Mouse (Mus musculus) embryonic facial prominence, embryonic 11.5 days (tissue): ENCODE results near the gene Txk. TPM values are rescaled to one million over a fixed set of nuclear protein-coding genes. Genes with fewer than 3 reads are reported as not detected.

Experiments used
- ATAC-seq: fragments of 200-750 bp; cut with Nextera tagmentation; replicated peaks from 2 replicates; pipeline ENCODE4 v1.8.0; 2017; ENCODE audit warnings: low read depth; ENCODE audit not compliant: insufficient number of reproducible peaks, low FRiP score, low TSS enrichment
- DNase-seq: peaks from one replicate; pipeline ENCODE4 v3.0.0-alpha.2; 2015; ENCODE audit warnings: low spot score
- H3K27ac ChIP-seq: fragments of 300-500 bp; sonication (generic); replicated peaks from 2 replicates; pipeline ENCODE4 v1.5.1; 2014; ENCODE audit warnings: mild to moderate bottlenecking, low read depth, low read length, control low read depth
- H3K27me3 ChIP-seq: fragments of 300-500 bp; sonication (generic); 2 replicates; pipeline ENCODE4 v1.6.1; 2014; ENCODE audit warnings: mild to moderate bottlenecking, low read length, moderate library complexity, mixed read lengths; ENCODE audit not compliant: control insufficient read depth, insufficient read depth
- H3K36me3 ChIP-seq: fragments of 300-500 bp; sonication (generic); replicated peaks from 2 replicates; pipeline ENCODE4 v1.6.1; 2014; ENCODE audit warnings: low read depth, mild to moderate bottlenecking, low read length, moderate library complexity, mixed read lengths; ENCODE audit not compliant: control insufficient read depth, insufficient read depth
- H3K4me1 ChIP-seq: fragments of 300-500 bp; sonication (generic); 2 replicates; pipeline ENCODE4 v1.6.1; 2014; ENCODE audit warnings: low read length, mixed read lengths; ENCODE audit not compliant: control insufficient read depth, insufficient read depth
- H3K4me2 ChIP-seq: fragments of 300-500 bp; sonication (generic); 2 replicates; pipeline ENCODE4 v1.6.1; 2014; ENCODE audit warnings: low read depth, mild to moderate bottlenecking, control low read depth, low read length, moderate library complexity
- H3K4me3 ChIP-seq: fragments of 300-500 bp; sonication (generic); 2 replicates; pipeline ENCODE4 v1.5.1; 2014; ENCODE audit warnings: low read depth, low read length, control low read depth
- H3K9ac ChIP-seq: fragments of 300-500 bp; sonication (generic); replicated peaks from 2 replicates; pipeline ENCODE4 v1.6.1; 2014; ENCODE audit warnings: mild to moderate bottlenecking, control low read depth, low read length
- H3K9me3 ChIP-seq: fragments of 300-500 bp; sonication (generic); replicated peaks from 2 replicates; pipeline ENCODE4 v1.6.1; 2016; ENCODE audit warnings: mild to moderate bottlenecking, low read length, inconsistent platforms, mixed read lengths; ENCODE audit not compliant: control insufficient read depth
- WGBS: fragments of 180-500 bp; shearing (Covaris S2); extraction: QIAGEN DNeasy Blood & Tissue Kit; methylation state at CpG from one replicate; pipeline ENCODE4 v1.1.7; 2014; 5-methylcytosine and 5-hydroxymethylcytosine counted together
- polyA plus RNA-seq: library from polyadenylated mRNA; unstranded; fragments of >200 nt; fragmentation: Nextera tagmentation; extraction: Ambion mirVana; gene quantifications from 2 replicates; pipeline ENCODE4 v1.2.1, GENCODE M21; 2014

Txk gene
- polyA plus RNA-seq, 1 experiment from 2014 or later = 0.13 TPM

GRCm38 (mm10) chr5:72783957-72784356 is 31.4 kb upstream of the Txk start:
- H3K4me1 ChIP-seq = no peaks in the 10 kb centered on the region
- no peak overlapping the region for H3K9ac ChIP-seq
- H3K9me3 ChIP-seq = no peaks in the 10 kb centered on the region
- no peak overlapping the region for H3K4me3 ChIP-seq
- H3K27me3 ChIP-seq = no peaks in the 10 kb centered on the region
- no peak overlapping the region for H3K4me2 ChIP-seq
- DNase-seq (no peak), ATAC-seq (no peak)
- no peaks in the 10 kb centered on the region for H3K36me3 ChIP-seq
- H3K27ac ChIP-seq = no peak overlapping the region
- 81% methylated on average over 8 of the region's 8 CpGs for WGBS

DNA sequence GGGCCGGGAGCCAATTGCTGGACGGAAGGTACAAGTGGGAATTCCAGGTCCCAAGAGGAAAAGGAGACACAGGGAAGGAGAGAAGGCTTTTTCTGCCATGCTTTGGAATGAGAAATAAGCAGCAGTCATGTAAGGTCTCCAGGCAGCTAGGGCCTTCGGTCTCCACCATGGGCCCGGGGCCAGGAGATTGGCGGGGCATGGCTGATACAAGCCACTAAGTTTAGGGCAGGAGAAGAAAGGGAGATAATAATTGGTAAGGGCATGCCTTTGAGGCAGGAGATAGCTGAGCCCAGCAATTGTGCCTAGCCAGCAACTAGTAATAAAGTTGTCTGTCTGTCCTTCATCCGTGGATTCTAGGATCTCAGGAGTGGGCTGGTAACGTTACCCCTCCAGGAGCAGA is 30.5 kb upstream of the Txk start:
- Histone ChIP-seq H3K36me3 (no peaks in the 10 kb centered on the region), H3K27ac (no peak overlapping the region), H3K4me1 (no peaks in the 10 kb centered on the region), H3K9ac (no peak overlapping the region), H3K4me3 (no peak overlapping the region), H3K27me3 (no peaks in the 10 kb centered on the region), H3K9me3 (no peaks in the 10 kb centered on the region), H3K4me2 (no peak overlapping the region)
- ATAC-seq = no peak
- WGBS = 92% methylated on average over 7 of the region's 7 CpGs
- no peak for DNase-seq

- DNase-seq (no peak), ATAC-seq (no peak)
- Histone ChIP-seq H3K27me3 (no peaks in the 10 kb centered on the region), H3K27ac (no peak overlapping the region), H3K4me3 (no peak overlapping the region), H3K36me3 (no peaks in the 10 kb centered on the region), H3K9me3 (no peaks in the 10 kb centered on the region), H3K9ac (no peak overlapping the region), H3K4me2 (no peak overlapping the region), H3K4me1 (no peaks in the 10 kb centered on the region)
- WGBS = 87% methylated on average over 11 of the region's 11 CpGs
Measured at GRCm38 (mm10) chr5:72781776-72782175, 29.2 kb upstream of the Txk start.

DNA sequence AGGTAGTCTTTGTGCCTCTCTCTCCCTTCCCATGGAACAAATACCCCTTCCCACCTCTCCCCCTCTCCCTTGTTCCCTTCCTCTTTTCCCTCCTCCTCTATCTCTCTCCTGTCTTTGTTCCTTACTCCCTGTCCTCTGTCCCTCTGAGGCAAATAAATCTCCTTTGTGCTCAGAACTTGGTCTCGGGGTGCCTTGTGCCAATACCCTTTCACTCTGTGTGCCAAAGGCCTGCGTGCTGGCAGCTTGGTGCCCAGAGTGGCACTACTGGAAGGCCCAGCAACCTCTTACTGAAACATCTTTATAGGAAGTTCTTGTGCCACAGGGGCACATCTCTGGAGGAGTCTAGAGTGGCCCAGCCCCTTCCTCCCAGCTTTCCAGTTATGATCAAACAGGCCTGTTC is 24.0 kb upstream of the Txk start:
- DNase-seq (no peak), ATAC-seq (no peak)
- Histone ChIP-seq H3K36me3 (no peaks in the 10 kb centered on the region), H3K4me3 (no peak overlapping the region), H3K27me3 (no peaks in the 10 kb centered on the region), H3K4me2 (no peak overlapping the region), H3K4me1 (no peaks in the 10 kb centered on the region), H3K9ac (no peak overlapping the region), H3K9me3 (no peaks in the 10 kb centered on the region), H3K27ac (no peak overlapping the region)
- WGBS = 86% methylated on average over 2 of the region's 2 CpGs

DNA sequence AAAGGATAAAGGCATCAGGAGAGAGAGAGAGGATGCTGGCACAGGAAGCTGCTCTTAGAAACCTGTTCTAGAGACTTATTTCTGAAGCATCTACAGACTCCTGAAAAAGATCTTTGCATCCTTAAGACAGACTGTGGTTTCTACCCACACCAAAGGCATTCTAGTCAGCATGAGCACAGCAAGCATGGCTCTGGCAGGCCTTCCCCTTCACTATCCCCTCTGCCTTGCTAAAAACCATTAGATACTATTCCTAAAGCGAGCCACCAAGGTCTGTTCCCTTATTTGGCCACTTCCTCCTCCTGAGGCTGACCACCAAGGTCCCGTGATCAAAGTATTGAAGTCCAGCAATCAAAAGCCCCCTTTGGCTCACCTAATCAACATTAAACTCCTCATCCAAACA is 23.6 kb upstream of the Txk start:
- no peaks in the 10 kb centered on the region for H3K36me3 ChIP-seq
- ATAC-seq (no peak), DNase-seq (no peak)
- 80% methylated on average over 2 of the region's 2 CpGs for WGBS
- H3K27me3 ChIP-seq = no peaks in the 10 kb centered on the region
- H3K9ac ChIP-seq = no peak overlapping the region
- H3K4me2 ChIP-seq = no peak overlapping the region
- no peaks in the 10 kb centered on the region for H3K4me1 ChIP-seq
- no peaks in the 10 kb centered on the region for H3K9me3 ChIP-seq
- H3K4me3 ChIP-seq = no peak overlapping the region
- H3K27ac ChIP-seq = no peak overlapping the region

- H3K9me3 ChIP-seq = no peaks in the 10 kb centered on the region
- 65% methylated on average over 6 of the region's 6 CpGs for WGBS
- H3K4me1 ChIP-seq = no peaks in the 10 kb centered on the region
- H3K27ac ChIP-seq = no peak overlapping the region
- DNase-seq (no peak), ATAC-seq (no peak)
- no peaks in the 10 kb centered on the region for H3K27me3 ChIP-seq
- H3K36me3 ChIP-seq = no peaks in the 10 kb centered on the region
- H3K9ac ChIP-seq = no peak overlapping the region
- no peak overlapping the region for H3K4me2 ChIP-seq
- H3K4me3 ChIP-seq = no peak overlapping the region
Measured at GRCm38 (mm10) chr5:72769841-72770240, 17.3 kb upstream of the Txk start.

GRCm38 (mm10) chr5:72763546-72763945 is 11.0 kb upstream of the Txk start:
- no peaks in the 10 kb centered on the region for H3K4me1 ChIP-seq
- H3K9me3 ChIP-seq = no peaks in the 10 kb centered on the region
- H3K27me3 ChIP-seq = no peaks in the 10 kb centered on the region
- no peak overlapping the region for H3K9ac ChIP-seq
- WGBS = 88% methylated on average over 5 of the region's 5 CpGs
- no peak for ATAC-seq
- no peak for DNase-seq
- H3K4me3 ChIP-seq = no peak overlapping the region
- H3K4me2 ChIP-seq = no peak overlapping the region
- no peaks in the 10 kb centered on the region for H3K36me3 ChIP-seq
- no peak overlapping the region for H3K27ac ChIP-seq

DNA sequence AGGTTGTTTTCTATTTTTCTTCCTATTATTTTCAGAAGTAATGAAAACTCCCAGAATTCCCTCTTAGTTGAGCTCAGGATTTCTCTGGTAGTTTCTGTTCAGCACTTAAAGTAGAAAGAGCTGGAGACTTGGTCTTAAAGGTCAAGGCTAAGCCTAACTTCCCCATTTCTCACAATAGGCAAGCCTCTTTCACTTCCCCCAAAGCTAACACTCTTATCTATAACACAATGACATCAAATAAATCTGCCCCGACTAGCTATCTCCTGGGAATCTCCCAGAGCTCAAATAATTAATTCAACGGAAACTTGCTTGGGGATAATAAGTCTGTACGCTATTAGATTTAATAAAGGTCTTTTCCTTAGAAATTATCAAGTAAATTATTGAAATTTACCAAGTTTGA is 10.4 kb upstream of the Txk start:
- DNase-seq (no peak), ATAC-seq (no peak)
- no peaks in the 10 kb centered on the region for H3K9me3 ChIP-seq
- no peak overlapping the region for H3K9ac ChIP-seq
- no peak overlapping the region for H3K27ac ChIP-seq
- H3K27me3 ChIP-seq = no peaks in the 10 kb centered on the region
- H3K4me2 ChIP-seq = no peak overlapping the region
- WGBS = 75% methylated on average over 3 of the region's 3 CpGs
- no peaks in the 10 kb centered on the region for H3K36me3 ChIP-seq
- no peak overlapping the region for H3K4me3 ChIP-seq
- H3K4me1 ChIP-seq = no peaks in the 10 kb centered on the region

- no peaks in the 10 kb centered on the region for H3K9me3 ChIP-seq
- H3K4me1 ChIP-seq = no peaks in the 10 kb centered on the region
- ATAC-seq (no peak), DNase-seq (no peak)
- WGBS = 86% methylated on average over 5 of the region's 5 CpGs
- no peaks in the 10 kb centered on the region for H3K36me3 ChIP-seq
- no peak overlapping the region for H3K9ac ChIP-seq
- no peak overlapping the region for H3K27ac ChIP-seq
- H3K4me3 ChIP-seq = no peak overlapping the region
- no peak overlapping the region for H3K4me2 ChIP-seq
- H3K27me3 ChIP-seq = no peaks in the 10 kb centered on the region
Measured at GRCm38 (mm10) chr5:72761758-72762157, 9.2 kb upstream of the Txk start.
